Mouse (Mus musculus) left cerebral cortex, postnatal 25 days (tissue): ENCODE measurements around the gene Stac. TPM values are rescaled to one million over a fixed set of nuclear protein-coding genes. Genes with fewer than 3 reads are reported as not detected.
A peak's percentile ranks its signal among the peaks of the same experiment; 100 is the strongest.

Experiments used
- DNase-seq, 2 experiments: peaks; one replicate each; pipeline ENCODE4 v3.0.0; 2022; ENCODE audit warnings: low spot score in 2 of 2, mixed read lengths in 1 of 2
- intact Hi-C: fragments of 180-260 bp; cut with DNase I; formaldehyde crosslinking; loops from one replicate; pipeline ENCODE4 v1.15.1; 2025
- total RNA-seq, 2 experiments: library from RNA; stranded (reverse); gene quantifications; 2 replicates each; pipeline ENCODE4 v1.2.3; 2021

Stac gene
- total RNA-seq: 1 to 10 TPM; 1.6 to 2.4 TPM

- DNase-seq: no peak
- intact Hi-C loops: loop anchor here (5.0 kb wide), 1 partner anchor 1527 kb away; no protein-coding TSS in a partner anchor
Observed at GRCm38 (mm10) chr9:111689680-111690483, at the start of gene Stac. Stac (minus strand) TSS chr9:111690348.

GRCm38 (mm10) chr9:111739431-111740245, 49.5 kb upstream of the Stac start:
- DNase-seq: no peak
- intact Hi-C loops: no loop called here

DNA sequence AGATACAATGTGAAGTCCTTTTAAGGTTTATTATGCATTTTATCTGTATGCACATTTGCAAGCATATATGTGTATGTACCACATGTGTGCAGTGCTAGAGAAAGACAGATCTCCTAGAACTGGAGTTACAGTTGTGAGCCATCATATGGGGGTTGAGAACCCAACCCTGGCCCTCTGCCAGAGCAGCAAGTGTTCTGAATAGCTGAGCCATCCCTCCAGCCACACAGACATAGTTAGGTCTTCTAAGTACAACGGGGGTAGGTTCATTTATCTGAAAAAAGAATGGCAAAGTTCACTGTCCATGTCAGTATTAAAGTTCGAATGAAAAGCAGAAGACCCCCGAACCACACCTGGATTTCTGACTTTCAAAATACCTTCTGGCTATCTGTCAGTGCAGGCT, 48.9 kb upstream of the Stac start:
- no peak for DNase-seq
- intact Hi-C loops: no loop called here

GRCm38 (mm10) chr9:111737796-111738195, 47.6 kb upstream of the Stac start:
- intact Hi-C loops: no loop called here
- DNase-seq: no peak

DNA sequence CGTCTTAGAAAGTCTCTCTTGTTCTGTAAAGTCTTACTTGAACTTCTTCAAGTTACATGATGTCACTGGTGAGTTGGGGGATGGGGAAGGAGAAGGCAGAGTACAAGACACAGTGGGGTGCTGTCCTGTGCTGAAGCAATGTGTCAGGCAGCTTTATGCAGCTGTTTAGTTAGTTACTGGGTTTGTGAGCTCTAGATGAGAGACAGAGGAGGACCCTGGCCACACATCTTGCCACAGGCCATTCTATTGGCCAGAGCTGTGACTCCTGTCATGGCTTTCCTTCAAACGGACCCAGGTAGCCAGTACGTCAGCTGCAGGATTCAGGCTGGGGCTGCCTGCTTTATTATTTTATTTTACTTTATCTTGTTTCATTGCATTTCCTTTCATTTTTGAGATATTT, 45.8 kb upstream of the Stac start:
- no peak for DNase-seq
- intact Hi-C loops: no loop called here

DNA sequence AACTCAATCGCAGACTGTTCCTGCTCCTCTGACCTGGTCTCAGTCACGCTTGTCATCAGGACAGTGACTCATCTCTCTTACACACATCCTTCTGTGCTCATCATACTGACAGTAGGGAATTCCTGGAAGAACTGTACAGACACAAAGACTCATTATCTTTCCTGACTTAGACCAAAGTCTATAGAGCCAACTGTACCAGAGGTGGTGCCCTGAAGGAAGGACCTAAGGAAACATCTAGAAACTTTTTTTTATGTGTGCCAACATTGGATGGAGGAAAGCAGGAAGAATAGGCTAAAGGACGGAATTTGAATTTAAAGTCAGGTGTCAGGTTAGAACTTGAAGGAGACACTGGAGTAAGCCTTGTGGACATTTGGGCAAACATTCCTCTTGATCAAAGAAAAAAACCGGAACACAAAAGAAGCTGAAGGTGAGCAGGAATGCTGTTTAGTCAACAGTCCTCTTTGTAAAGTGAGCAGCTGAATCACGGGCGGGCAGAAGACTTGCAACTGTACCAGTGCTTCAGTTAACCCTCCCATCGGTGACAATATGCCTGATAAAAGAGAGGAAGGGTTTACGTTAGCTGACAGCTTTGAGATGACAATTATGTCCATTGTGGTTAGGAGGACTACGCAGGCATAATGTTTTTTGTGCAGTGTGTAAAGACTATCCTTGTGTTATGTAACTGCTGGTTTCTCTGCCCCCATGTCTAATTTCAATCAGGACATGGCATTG, 42.0 kb upstream of the Stac start:
- no peak for DNase-seq
- intact Hi-C loops: no loop called here

DNA sequence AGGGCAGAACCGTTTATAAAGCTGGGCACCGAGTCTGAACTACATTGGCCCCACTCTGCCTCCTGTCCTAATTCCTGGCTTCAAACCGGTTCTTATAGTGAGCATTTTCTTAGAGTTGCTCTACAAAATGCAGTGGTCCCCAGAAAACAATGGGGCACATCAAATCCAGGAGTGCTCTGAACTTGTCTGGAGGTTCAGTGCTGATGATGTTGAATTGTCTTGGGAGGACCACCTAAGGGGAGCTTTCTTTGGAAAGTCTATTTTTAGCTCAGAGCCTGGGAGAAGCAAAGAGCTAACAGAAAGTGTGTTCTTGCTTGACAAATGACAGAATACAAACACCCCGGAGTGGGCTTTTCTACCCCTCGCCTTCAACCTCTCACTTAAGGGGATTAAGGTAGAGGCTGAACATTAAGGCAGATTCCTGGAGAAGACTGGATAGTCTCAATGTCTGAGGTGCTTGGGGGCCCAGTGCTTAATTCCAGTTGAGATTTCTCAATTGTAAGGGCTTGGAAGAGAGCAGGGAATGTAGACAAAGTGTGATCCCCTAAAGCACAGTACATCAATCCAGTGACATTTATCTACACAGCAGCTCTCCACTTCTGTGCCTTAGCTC, 34.9 kb upstream of the Stac start:
- intact Hi-C loops: no loop called here
- no peak for DNase-seq

GRCm38 (mm10) chr9:111714457-111714856, 24.3 kb upstream of the Stac start:
- DNase-seq: no peak
- intact Hi-C loops: no loop called here

DNA sequence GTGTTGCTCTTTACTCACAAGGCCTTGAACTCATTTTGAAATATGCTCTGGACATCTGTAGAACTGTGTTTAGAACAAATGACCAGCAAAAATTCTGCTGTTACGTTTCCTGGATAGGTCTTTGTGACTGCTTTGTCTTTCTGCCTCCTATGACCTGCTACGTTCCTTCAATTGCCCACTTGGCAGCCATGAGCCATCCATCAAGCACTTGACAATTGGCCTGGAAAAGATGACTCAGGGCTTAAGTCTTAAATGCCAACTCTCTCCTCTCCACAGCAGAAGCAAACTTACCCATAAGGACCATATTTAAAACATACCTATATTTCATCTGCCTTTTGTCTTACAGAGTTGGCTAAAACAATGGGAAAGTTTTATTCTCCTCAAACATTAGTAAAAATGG, 10.0 kb upstream of the Stac start:
- DNase-seq: no peak
- intact Hi-C loops: no loop called here

GRCm38 (mm10) chr9:111690484-111690855, 322 bp upstream of the Stac start:
- intact Hi-C loops: no loop called here
- DNase-seq: no peak

GRCm38 (mm10) chr9:111689146-111689545, 1.0 kb downstream of the Stac start:
- intact Hi-C loops: loop anchor here (5.0 kb wide), 1 partner anchor 1528 kb away; no protein-coding TSS in a partner anchor
- peak; percentile 63 to 82 for DNase-seq

DNA sequence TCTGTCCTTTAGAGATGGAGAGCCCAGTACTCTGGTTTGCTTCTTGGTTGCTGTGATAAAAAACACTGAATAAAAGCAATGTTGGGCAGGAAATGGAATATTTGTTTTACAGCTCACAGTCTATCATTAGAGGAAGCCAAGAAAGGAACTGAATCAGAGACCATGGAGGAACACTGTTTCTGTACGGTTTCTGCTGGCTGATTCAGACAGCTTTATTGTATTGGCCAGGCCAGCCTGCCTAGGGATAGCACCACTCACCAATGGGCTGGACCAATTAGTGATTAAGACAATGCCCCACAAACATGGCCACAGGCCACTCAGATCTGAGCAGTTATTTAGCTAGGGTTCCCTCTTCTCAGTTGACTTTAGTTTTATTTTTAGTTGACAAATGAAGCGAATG, 6.0 kb downstream of the Stac start:
- intact Hi-C loops: no loop called here
- DNase-seq: no peak

- intact Hi-C loops: no loop called here
- DNase-seq: no peak
Observed at GRCm38 (mm10) chr9:111679516-111679915, 10.6 kb downstream of the Stac start.

GRCm38 (mm10) chr9:111669816-111670215, 20.3 kb downstream of the Stac start:
- intact Hi-C loops: no loop called here
- no peak for DNase-seq

DNA sequence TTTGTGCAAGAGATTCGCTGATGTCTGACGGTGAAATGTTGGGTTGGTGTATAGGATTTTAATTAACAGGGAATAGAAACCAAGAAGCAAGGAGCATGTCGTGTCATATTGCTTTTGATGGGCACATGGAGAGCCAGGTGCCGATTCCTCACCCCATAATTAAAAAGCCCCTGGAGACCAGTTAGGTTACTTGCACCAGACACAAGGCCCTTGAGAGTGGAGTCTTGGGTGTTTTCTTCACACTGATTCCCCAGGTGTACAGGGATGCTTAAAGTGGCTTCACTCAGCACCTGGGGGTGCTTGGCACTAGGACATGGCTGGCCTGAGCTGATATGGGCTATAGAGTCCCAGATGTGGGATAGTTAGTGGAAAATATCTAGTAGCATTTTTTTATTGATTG, 35.1 kb downstream of the Stac start:
- intact Hi-C loops: no loop called here
- DNase-seq: no peak

GRCm38 (mm10) chr9:111644228-111644627, 45.9 kb downstream of the Stac start:
- no peak for DNase-seq
- intact Hi-C loops: no loop called here

GRCm38 (mm10) chr9:111643369-111643768, 46.8 kb downstream of the Stac start:
- intact Hi-C loops: no loop called here
- no peak for DNase-seq

GRCm38 (mm10) chr9:111637641-111638040, 52.5 kb downstream of the Stac start:
- intact Hi-C loops: no loop called here
- no peak for DNase-seq

GRCm38 (mm10) chr9:111632833-111633232, 57.3 kb downstream of the Stac start:
- DNase-seq: no peak
- intact Hi-C loops: no loop called here

DNA sequence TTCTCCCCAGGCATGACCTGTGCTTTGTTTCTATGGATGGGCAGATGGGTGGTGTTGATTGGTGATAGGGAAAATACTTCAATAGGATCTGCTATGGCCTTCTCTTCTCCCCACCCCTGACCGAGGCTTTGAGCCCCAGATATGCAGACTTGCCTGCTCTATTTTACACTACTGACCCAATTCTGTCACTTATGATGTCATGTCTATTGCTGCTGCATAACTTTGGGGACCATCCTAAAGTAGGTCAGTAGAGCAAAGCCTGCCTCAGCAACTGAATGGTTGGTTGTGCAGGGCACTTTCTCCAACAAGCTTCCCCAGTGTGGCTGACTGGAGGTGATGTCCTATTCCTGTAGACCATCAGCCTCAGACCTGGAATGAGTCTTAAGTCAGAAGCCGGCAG, 69.0 kb downstream of the Stac start:
- intact Hi-C loops: no loop called here
- no peak for DNase-seq
